Mouse (Mus musculus): ENCODE measurements around the gene Pdpn.
"Not testable (repeated sequence)": the region's sequence is repeated elsewhere in the genome, so short reads cannot be mapped to it uniquely, and the experiment has no call there.

The Pdpn gene

DNA sequence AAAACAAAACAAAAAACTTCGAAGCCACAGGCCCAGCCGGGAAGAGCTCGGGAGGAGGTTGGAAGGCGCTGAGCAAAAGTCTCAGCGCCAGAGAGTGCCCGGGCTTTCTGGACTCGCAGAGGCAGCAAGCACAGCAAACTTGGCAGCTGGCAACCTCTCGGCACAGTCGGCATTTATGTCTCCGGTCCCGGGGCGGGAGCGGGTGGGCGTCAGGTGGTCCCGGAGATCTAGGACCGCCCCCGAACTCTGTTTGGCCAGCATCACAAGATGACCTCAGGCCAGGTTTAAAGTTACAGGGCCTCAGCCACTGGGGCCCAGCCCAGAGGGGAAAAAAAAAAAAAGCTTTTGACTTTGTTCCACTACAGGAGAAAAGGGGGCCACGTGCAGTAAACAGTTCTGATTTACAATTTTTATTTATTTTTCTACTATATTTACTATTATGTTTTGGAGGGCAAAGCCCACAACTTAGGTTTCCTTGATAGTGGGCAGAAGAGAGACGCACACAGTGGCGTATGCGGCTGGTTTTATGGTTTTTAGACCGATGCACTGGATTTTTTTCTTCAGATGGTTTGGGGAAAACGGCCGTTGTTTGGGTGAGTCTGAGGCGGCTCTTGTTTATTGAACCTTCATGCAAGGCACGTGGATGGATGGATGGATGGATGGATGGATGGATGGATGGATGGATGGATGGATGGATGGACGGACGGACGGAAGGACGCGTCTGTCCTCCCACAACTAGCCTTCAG lies at the start of gene Pdpn:
Gene Pdpn (minus strand): TSS at position 240 of the 746 bp plus-strand sequence.
- DNase-seq (ENCODE audit: low spot score in 2 of 2) = no peak

DNA sequence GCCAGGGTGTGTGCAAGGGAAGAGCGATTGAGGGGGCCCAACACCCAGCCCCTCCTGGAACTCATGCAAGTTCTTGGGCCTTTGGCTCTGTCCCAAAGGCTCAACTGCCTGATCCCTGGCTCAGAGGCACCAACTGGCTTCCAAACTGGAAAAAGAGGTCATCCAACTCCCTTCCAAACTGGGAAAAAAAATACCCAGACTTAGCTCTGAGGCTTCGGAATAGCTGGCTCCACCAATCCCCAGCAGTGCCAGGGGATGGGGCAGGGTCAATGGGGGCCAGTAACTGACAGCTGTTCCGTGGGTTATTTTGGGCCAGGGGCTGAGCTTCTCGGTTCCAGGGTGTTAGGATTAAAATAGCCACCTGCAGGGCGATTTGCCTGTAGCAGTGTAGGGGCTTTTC lies 49.3 kb upstream of the Pdpn start:
- DNase-seq (ENCODE audit: low spot score in 2 of 2) = no peak

DNA sequence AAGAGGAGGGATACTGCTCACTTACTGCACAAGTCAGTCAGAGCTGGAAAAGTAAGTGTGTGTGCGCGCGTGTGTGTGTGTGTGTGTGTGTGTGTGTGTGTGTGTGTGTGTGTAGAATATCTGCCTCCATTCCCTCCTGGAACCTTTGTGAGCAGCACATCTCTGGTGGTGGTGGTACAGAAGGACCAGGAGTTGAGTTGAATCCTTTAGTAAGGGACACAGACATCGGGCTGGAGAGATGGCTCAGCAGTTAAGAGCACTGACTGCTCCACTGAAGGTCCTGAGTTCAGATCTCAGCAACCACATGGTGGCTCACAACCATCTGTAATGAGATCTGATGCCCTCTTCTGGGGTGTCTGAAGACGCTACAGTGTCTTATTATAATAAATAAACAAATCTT lies 46.1 kb upstream of the Pdpn start:
- DNase-seq (ENCODE audit: low spot score in 2 of 2) = not testable (repeated sequence)

- DNase-seq (ENCODE audit: low spot score in 2 of 2) = no peak
These were observed 42.1 kb upstream of the Pdpn start for GRCm38 (mm10) chr4:143341470-143341869.

DNA sequence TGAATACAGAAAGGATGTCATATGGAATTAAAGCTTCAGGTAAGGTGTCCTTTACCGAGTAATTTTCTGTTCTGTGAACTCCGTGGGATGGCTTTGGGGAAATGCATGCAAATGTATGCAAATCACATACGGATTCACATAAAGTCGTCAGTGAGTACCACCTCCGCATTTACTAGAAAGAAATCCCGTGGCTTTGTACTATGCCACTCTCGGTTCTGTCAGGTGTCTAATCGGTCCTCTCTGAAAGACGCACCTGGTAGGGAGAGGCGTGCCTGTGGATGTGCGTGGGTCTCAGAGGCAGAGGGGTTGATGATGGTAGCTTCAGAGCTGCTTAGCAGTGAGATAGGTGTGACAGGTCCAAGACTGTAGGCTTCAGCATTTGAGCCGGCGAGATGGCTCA lies 40.4 kb upstream of the Pdpn start:
- no peak for DNase-seq (ENCODE audit: low spot score in 2 of 2)

DNA sequence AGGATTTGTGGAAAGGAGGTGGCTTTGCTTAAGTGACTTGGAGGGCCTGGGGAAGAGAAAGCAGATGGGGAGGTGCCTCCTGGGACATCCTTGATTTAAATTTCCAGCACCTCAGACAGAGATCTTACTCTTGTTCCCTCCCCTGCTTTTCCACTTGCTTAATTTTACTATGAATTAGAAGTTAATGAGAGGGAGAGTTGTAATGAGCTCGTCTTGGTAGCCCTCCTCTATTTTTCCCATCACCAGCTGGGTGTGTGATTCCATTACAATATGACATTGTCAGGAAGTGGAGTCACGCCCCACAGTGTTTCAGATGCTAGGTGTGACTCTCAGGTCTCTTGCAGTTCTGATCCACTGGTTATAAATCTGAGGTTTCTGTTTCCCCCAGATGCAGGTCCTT lies 36.7 kb upstream of the Pdpn start:
- no peak for DNase-seq (ENCODE audit: low spot score in 2 of 2)

- DNase-seq (ENCODE audit: low spot score in 2 of 2) = no peak
These were observed 35.6 kb upstream of the Pdpn start for GRCm38 (mm10) chr4:143334995-143335394.

GRCm38 (mm10) chr4:143334145-143334544 lies 34.8 kb upstream of the Pdpn start:
- DNase-seq (ENCODE audit: low spot score in 2 of 2) = no peak

DNA sequence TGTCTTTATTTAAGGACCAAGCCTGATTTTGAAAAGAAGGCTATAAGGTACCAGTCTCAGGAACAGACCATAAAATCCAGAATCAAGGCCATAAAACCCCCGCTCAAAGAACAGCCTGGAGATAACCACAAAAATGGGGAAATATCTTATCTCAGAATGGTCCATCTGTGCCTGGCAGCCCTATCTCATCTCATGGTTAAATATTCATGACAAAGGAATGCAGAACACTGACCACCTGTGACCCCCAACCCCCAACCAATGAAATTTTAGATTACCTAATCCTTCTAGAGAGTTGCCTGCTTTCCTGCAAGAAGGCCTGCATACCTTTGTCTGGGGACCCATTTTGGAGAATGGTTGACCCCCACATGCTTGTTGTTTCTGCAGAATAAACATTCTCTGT lies 32.4 kb upstream of the Pdpn start:
- no peak for DNase-seq (ENCODE audit: low spot score in 2 of 2)

DNA sequence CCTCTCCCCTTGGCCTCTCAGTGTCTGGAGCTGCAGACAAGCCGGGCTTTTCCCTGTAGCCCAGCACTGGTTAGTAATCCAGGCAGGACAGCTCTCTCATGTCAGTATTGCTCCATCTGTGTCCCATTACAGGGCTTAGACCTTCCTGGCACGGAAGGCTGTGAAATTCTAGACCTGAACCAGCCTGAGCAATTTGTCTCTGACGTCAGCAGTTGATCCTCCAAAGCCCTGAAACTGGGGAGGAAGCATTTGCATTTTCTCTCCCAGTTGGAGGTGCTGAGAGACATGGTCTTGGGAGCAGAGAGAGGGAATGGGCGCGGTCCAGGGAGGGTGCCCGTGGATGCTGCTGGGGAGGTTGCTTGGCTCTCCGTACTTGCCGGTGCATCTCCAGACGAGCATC lies 31.2 kb upstream of the Pdpn start:
- DNase-seq (ENCODE audit: low spot score in 2 of 2) = no peak

- DNase-seq (ENCODE audit: low spot score in 2 of 2) = peak; percentile 17 to 22
These were observed 26.2 kb upstream of the Pdpn start for GRCm38 (mm10) chr4:143325625-143325941.

GRCm38 (mm10) chr4:143324925-143325624 lies 25.7 kb upstream of the Pdpn start:
- no peak for DNase-seq (ENCODE audit: low spot score in 2 of 2)

- no peak for DNase-seq (ENCODE audit: low spot score in 2 of 2)
These were observed 25.0 kb upstream of the Pdpn start for GRCm38 (mm10) chr4:143324176-143324924.

DNA sequence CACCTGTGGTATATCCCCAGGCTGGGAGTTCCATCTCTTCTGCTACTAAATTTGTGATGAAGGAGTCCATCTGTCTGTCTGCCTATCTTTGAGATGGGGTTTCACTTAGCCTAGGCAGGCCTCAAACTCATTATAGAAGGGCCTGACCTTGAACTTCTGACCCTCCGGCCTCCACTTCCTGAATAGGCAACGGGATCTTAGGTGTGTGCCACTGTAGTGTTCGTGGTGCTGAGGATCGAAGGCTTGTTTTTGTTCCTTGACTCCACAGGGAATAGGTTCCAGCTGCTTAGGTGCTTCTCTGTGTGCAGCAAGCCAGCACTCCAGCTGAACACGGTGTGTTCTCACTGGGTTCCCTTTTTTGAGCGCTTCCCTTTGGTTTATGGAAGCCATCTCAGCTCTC lies 13.9 kb upstream of the Pdpn start:
- DNase-seq (ENCODE audit: low spot score in 2 of 2) = no peak

GRCm38 (mm10) chr4:143311341-143311740 lies 12.0 kb upstream of the Pdpn start:
- no peak for DNase-seq (ENCODE audit: low spot score in 2 of 2)

GRCm38 (mm10) chr4:143305987-143306772 lies 6.8 kb upstream of the Pdpn start:
- no peak for DNase-seq (ENCODE audit: low spot score in 2 of 2)

GRCm38 (mm10) chr4:143305031-143305430 lies 5.7 kb upstream of the Pdpn start:
- DNase-seq (ENCODE audit: low spot score in 2 of 2) = no peak

DNA sequence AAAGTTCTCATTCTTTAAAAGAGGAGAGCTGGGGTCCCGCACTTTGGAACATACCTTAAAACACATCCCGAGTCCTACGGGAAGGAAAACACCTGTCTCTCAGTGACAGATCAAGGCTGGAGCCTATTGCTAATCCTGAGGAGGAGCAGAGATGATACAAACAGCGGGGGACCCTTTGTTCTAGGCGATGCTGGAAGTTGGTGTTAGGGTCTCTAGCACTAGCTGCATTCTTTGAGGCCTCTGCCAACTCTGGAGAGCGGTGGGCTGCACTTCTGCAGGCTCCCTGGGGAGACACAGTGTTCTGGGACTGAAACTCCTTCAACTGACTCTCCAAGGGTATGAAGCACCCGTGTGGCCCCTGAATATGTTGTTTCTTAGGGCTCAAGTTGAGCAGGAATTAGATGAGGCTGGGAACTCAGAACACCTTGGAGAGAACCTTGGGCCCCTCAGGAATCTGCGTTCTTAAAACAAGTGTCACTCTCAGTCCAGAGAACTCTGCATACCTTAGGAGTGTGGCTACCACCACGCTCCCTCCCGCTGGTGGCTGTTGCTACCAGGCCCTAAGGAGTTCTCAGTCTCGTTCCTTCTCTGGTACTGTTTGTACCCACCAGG lies 3.0 kb upstream of the Pdpn start:
- no peak for DNase-seq (ENCODE audit: low spot score in 2 of 2)

DNA sequence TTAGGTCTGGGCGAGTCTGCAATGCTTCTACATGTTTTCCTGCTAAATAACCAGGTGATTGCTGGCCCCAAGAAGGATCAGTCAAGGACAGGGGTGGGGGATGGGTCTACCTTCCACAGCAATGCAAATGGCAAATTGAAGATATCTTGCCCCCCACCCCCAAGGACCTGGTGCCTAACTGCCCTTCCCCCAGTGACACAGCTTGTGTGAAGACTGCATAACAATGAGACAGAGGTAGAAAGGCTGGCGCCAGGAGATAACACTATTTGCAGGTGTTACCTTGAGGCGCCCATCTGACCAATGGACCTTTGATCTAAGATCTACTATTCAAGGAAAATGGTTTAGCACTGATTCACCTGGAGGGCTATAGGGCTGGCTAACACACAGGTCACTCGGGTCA lies 2.5 kb upstream of the Pdpn start:
- no peak for DNase-seq (ENCODE audit: low spot score in 2 of 2)

DNA sequence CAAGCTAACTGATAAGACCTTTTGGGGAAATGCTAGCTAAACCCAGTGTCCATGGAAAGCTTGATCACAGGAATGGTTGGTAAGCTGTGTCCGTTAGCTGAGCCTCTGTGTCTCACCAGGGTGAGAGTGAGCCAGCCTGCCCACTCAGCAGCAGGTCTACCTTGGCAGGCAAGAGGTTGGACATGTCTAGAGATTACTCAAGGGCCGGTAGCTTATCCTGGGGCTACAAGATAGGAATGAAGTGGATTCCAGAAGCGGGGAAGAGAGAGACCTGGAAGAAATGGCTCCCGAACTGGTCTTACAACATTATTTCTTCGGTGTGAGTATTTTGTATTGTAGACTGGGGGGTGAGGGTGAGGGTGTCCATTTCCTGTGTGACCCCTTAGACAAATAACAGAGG lies 1.7 kb upstream of the Pdpn start:
- DNase-seq (ENCODE audit: low spot score in 2 of 2) = no peak

GRCm38 (mm10) chr4:143300113-143300688 lies 837 bp upstream of the Pdpn start:
- DNase-seq (ENCODE audit: low spot score in 2 of 2) = no peak

Data from natural killer cell, adult 2 months (primary cell).